Mouse (Mus musculus): ENCODE measurements around the gene Tbx1. TPM values are rescaled to one million over a fixed set of nuclear protein-coding genes. Genes with fewer than 3 reads are reported as not detected.

Tbx1 gene
- total and polyA plus RNA-seq, 3 experiments = not detected

DNA sequence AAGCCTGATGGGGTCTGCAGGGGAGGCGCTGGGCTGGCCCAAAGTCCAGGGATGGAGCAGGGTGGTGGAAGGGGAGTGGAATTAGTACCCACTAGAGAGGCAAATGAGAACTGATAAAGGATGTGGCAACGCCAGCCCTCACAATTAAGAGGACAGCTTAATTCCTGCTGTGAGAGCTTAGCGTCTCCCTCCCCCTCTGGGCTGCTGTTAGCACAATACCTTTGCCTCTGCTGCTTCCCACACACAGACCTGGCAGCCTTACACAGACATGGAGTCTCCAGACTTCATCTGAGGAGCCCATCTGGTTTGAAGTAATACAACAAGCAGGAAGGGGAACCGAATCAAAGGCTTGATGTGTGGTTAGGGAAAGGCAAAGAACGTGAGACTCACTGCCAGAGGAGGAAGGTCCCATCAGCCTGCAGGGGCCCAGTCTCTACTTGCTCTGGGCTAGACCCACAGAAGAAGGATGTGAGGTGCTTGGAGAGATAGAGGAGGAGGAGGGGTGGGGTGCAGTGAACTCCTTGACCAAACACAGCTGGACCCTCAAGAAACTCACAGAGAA is 12.8 kb downstream of the Tbx1 start:
- H3K9me3 ChIP-seq (replicated peaks; ENCODE audit: insufficient read depth, low read length) = no peaks in the 10 kb centered on the region
- peaks cover 2 to 16% of the 10 kb centered on the region in 2 experiments for H3K4me1 ChIP-seq (ENCODE audit: control insufficient read depth in 1 of 2, insufficient read depth in 2 of 2, low read length in 2 of 2)
- no peaks in the 10 kb centered on the region; the same call in 1 of the 2 replicates for H3K79me2 ChIP-seq (ENCODE audit: control insufficient read depth, insufficient read depth, low read length, poor library complexity)
- H3K36me3 ChIP-seq (ENCODE audit: control insufficient read depth in 1 of 2, insufficient read depth in 2 of 2, low read length in 2 of 2) = peaks cover 0 to 2% of the 10 kb centered on the region in 2 experiments; a peak in 1 of 4 replicates
- peak; percentile 64 for DNase-seq (ENCODE audit: low read depth, low spot score)
- no peaks in the 10 kb centered on the region for H3K27me3 ChIP-seq (ENCODE audit: control insufficient read depth in 1 of 2, insufficient read depth in 2 of 2, low read length in 2 of 2)
- H3K9ac ChIP-seq (ENCODE audit: control insufficient read depth, low read depth, low read length, poor library complexity, severe bottlenecking) = no peak overlapping the region
- no peak for TF ChIP-seq TCF12 (IDR thresholded peaks at IDR 0.05; ENCODE audit: low read depth, low read length)
- TF ChIP-seq E2F4 (IDR thresholded peaks at IDR 0.05; ENCODE audit: borderline replicate concordance, low read depth, low read length) = no peak
- TF ChIP-seq NRF1 (IDR thresholded peaks at IDR 0.05; ENCODE audit: insufficient read depth, low read depth, low read length, poor library complexity, severe bottlenecking) = no peak
- no peak for TF ChIP-seq UBTF (IDR thresholded peaks at IDR 0.05; ENCODE audit: borderline replicate concordance, insufficient read depth, low read depth, low read length)
- no peak for TF ChIP-seq MAZ (IDR thresholded peaks at IDR 0.05; ENCODE audit: low read depth, low read length)
- TF ChIP-seq MXI1 (IDR thresholded peaks at IDR 0.05; ENCODE audit: low read depth, low read length) = no peak
- TF ChIP-seq CHD1 (IDR thresholded peaks at IDR 0.05; ENCODE audit: low read depth, low read length) = no peak
- TF ChIP-seq POLR2AphosphoS5 (IDR thresholded peaks at IDR 0.05; ENCODE audit: borderline replicate concordance, low read depth, low read length) = no peak
- TF ChIP-seq ZMIZ1 (IDR thresholded peaks at IDR 0.05; ENCODE audit: low read depth, low read length) = no peak
- TF ChIP-seq SIN3A (IDR thresholded peaks at IDR 0.05; ENCODE audit: low read length) = no peak
- no peak for TF ChIP-seq POLR2AphosphoS2 (IDR thresholded peaks at IDR 0.05; ENCODE audit: low read length)
- no peak for TF ChIP-seq GABPA (IDR thresholded peaks at IDR 0.05; ENCODE audit: low read depth, low read length)
- H3K27ac ChIP-seq (ENCODE audit: control insufficient read depth, low read depth, low read length) = no peak overlapping the region
- no peak overlapping the region for H3K4me3 ChIP-seq (ENCODE audit: control insufficient read depth in 1 of 2, insufficient read depth in 1 of 2, low read depth in 2 of 2, low read length in 2 of 2)

DNA sequence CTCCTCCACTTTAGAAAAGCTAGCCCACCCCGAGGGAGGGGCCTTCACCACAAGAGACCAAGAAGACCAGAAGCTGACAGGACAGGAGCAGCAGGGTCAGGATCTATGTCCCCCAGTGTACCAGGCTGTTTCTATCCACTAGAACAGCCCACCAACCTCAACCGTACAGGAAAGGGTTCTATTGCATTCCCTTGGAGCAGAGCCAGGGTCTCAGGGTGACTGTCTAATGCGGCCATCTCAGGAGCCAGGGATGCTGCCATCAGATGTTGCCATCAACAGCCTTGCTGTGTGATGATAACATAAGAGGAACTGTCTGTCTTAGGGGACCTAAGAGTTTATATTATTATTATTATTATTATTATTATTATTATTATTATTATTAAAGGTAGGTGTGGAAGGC is 13.4 kb downstream of the Tbx1 start:
- TF ChIP-seq NELFE (IDR thresholded peaks at IDR 0.05; ENCODE audit: low read depth, low read length) = no peak
- TF ChIP-seq ZNF384 (IDR thresholded peaks at IDR 0.05; ENCODE audit: low read depth, low read length) = no peak
- no peak for TF ChIP-seq UBTF (IDR thresholded peaks at IDR 0.05; ENCODE audit: borderline replicate concordance, insufficient read depth, low read depth, low read length)
- TF ChIP-seq JUND (IDR thresholded peaks at IDR 0.05; ENCODE audit: low read depth, low read length) = no peak
- TF ChIP-seq BHLHE40 (IDR thresholded peaks at IDR 0.05; ENCODE audit: borderline replicate concordance, low read depth, low read length) = no peak
- TF ChIP-seq POLR2AphosphoS2 (IDR thresholded peaks at IDR 0.05; ENCODE audit: low read length) = no peak
- TF ChIP-seq EP300 (IDR thresholded peaks at IDR 0.05; ENCODE audit: low read depth in 1 of 2, low read length in 2 of 2) = 0 out of 4 replicates have a peak, but pooled peaks have one; percentile 18 to 27
- TF ChIP-seq GATA1 (IDR thresholded peaks at IDR 0.05; ENCODE audit: low read depth, low read length) = peak; percentile 32; the same call in 1 of the 2 replicates
- TF ChIP-seq E2F4 (IDR thresholded peaks at IDR 0.05; ENCODE audit: borderline replicate concordance, low read depth, low read length) = no peak
- TF ChIP-seq NRF1 (IDR thresholded peaks at IDR 0.05; ENCODE audit: insufficient read depth, low read depth, low read length, poor library complexity, severe bottlenecking) = no peak
- no peak for TF ChIP-seq USF1 (IDR thresholded peaks at IDR 0.05; ENCODE audit: low read depth, low read length)
- no peak for TF ChIP-seq MYB (IDR thresholded peaks at IDR 0.05; ENCODE audit: low read depth, low read length)
- no peak for TF ChIP-seq ZMIZ1 (IDR thresholded peaks at IDR 0.05; ENCODE audit: low read depth, low read length)
- peak; percentile 29; the same call in 1 of the 2 replicates for TF ChIP-seq TCF12 (IDR thresholded peaks at IDR 0.05; ENCODE audit: low read depth, low read length)
- TF ChIP-seq TBP (IDR thresholded peaks at IDR 0.05; ENCODE audit: low read depth, low read length) = no peak
- no peak for TF ChIP-seq ZKSCAN1 (IDR thresholded peaks at IDR 0.05; ENCODE audit: low read depth, low read length)
- no peak for TF ChIP-seq ZC3H11A (IDR thresholded peaks at IDR 0.05; ENCODE audit: low read depth, low read length)
- no peak for TF ChIP-seq SIN3A (IDR thresholded peaks at IDR 0.05; ENCODE audit: low read length)
- no peak for TF ChIP-seq MEF2A (IDR thresholded peaks at IDR 0.05; ENCODE audit: extremely low read depth, insufficient replicate concordance, low read depth, low read length, poor library complexity, severe bottlenecking)
- no peak for TF ChIP-seq CHD2 (IDR thresholded peaks at IDR 0.05; ENCODE audit: low read length)
- no peak for TF ChIP-seq GABPA (IDR thresholded peaks at IDR 0.05; ENCODE audit: low read depth, low read length)
- TF ChIP-seq POLR2A (IDR thresholded peaks at IDR 0.05; ENCODE audit: control insufficient read depth in 1 of 2, insufficient read depth in 1 of 2, low read depth in 1 of 2, low read length in 2 of 2, poor library complexity in 1 of 2) = no peak
- TF ChIP-seq POLR2AphosphoS5 (IDR thresholded peaks at IDR 0.05; ENCODE audit: borderline replicate concordance, low read depth, low read length) = no peak
- no peak for TF ChIP-seq HCFC1 (IDR thresholded peaks at IDR 0.05; ENCODE audit: low read depth, low read length)
- 0 out of 2 replicates have a peak, but pooled peaks have one; percentile 29 for TF ChIP-seq RCOR1 (IDR thresholded peaks at IDR 0.05; ENCODE audit: low read depth, low read length)
- TF ChIP-seq RAD21 (IDR thresholded peaks at IDR 0.05; ENCODE audit: low read depth, low read length) = no peak
- no peaks in the 10 kb centered on the region; the same call in 1 of the 2 replicates for H3K79me2 ChIP-seq (ENCODE audit: control insufficient read depth, insufficient read depth, low read length, poor library complexity)

More for the DNA sequence above, 13.4 kb downstream of the Tbx1 start:
- H3K4me1 ChIP-seq (ENCODE audit: control insufficient read depth in 1 of 2, insufficient read depth in 2 of 2, low read length in 2 of 2) = peaks cover 2 to 16% of the 10 kb centered on the region in 2 experiments
- peaks cover 0 to 2% of the 10 kb centered on the region in 2 experiments; a peak in 1 of 4 replicates for H3K36me3 ChIP-seq (ENCODE audit: control insufficient read depth in 1 of 2, insufficient read depth in 2 of 2, low read length in 2 of 2)
- no peak overlapping the region for H3K27ac ChIP-seq (ENCODE audit: control insufficient read depth, low read depth, low read length)
- H3K27me3 ChIP-seq (ENCODE audit: control insufficient read depth in 1 of 2, insufficient read depth in 2 of 2, low read length in 2 of 2) = no peaks in the 10 kb centered on the region
- H3K9ac ChIP-seq (ENCODE audit: control insufficient read depth, low read depth, low read length, poor library complexity, severe bottlenecking) = no peak overlapping the region
- no peak overlapping the region for H3K4me3 ChIP-seq (ENCODE audit: control insufficient read depth in 1 of 2, insufficient read depth in 1 of 2, low read depth in 2 of 2, low read length in 2 of 2)
- peak; percentile 69 for DNase-seq (ENCODE audit: low read depth, low spot score)
- H3K9me3 ChIP-seq (replicated peaks; ENCODE audit: insufficient read depth, low read length) = no peaks in the 10 kb centered on the region
